Mouse (Mus musculus): ENCODE measurements around the gene Tmem216.

Tmem216 gene

GRCm38 (mm10) chr19:10555624-10556510 lies at the start of gene Tmem216:
Gene Tmem216 (minus strand): TSS chr19:10556238.
- peak; percentile 91 for DNase-seq (ENCODE audit: low spot score)

GRCm38 (mm10) chr19:10605293-10605900 lies 49.4 kb upstream of the Tmem216 start, which contains the start of the genes Ddb1 and Tkfc:
Gene Ddb1 (plus strand): TSS chr19:10605327.
Gene Tkfc (minus strand): TSS chr19:10605654.
- DNase-seq (ENCODE audit: low spot score) = peak; percentile 99

GRCm38 (mm10) chr19:10604534-10604933 lies 48.5 kb upstream of the Tmem216 start:
- DNase-seq (ENCODE audit: low spot score) = no peak

GRCm38 (mm10) chr19:10603660-10604523 lies 47.9 kb upstream of the Tmem216 start:
- DNase-seq (ENCODE audit: low spot score) = no peak

- DNase-seq (ENCODE audit: low spot score) = peak; percentile 96
Observed at GRCm38 (mm10) chr19:10602787-10603186, 46.7 kb upstream of the Tmem216 start.

GRCm38 (mm10) chr19:10602247-10602769 lies 46.3 kb upstream of the Tmem216 start:
- DNase-seq (ENCODE audit: low spot score) = no peak

GRCm38 (mm10) chr19:10599648-10600047 lies 43.6 kb upstream of the Tmem216 start:
- no peak for DNase-seq (ENCODE audit: low spot score)

- no peak for DNase-seq (ENCODE audit: low spot score)
Observed at GRCm38 (mm10) chr19:10598188-10598587, 42.1 kb upstream of the Tmem216 start.

- no peak for DNase-seq (ENCODE audit: low spot score)
Observed at GRCm38 (mm10) chr19:10591659-10592377, 35.8 kb upstream of the Tmem216 start.

GRCm38 (mm10) chr19:10590301-10590700 lies 34.3 kb upstream of the Tmem216 start:
- DNase-seq (ENCODE audit: low spot score) = no peak

- DNase-seq (ENCODE audit: low spot score) = no peak
Observed at GRCm38 (mm10) chr19:10589127-10589857, 33.3 kb upstream of the Tmem216 start.

- no peak for DNase-seq (ENCODE audit: low spot score)
Observed at GRCm38 (mm10) chr19:10587231-10587630, 31.2 kb upstream of the Tmem216 start.

GRCm38 (mm10) chr19:10585112-10585511 lies 29.1 kb upstream of the Tmem216 start:
- DNase-seq (ENCODE audit: low spot score) = no peak

- no peak for DNase-seq (ENCODE audit: low spot score)
Observed at GRCm38 (mm10) chr19:10583550-10584146, 27.6 kb upstream of the Tmem216 start.

GRCm38 (mm10) chr19:10581984-10582383 lies 25.9 kb upstream of the Tmem216 start:
- no peak for DNase-seq (ENCODE audit: low spot score)

- no peak for DNase-seq (ENCODE audit: low spot score)
Observed at GRCm38 (mm10) chr19:10580761-10581160, 24.7 kb upstream of the Tmem216 start.

- no peak for DNase-seq (ENCODE audit: low spot score)
Observed at GRCm38 (mm10) chr19:10580102-10580501, 24.1 kb upstream of the Tmem216 start.

GRCm38 (mm10) chr19:10576690-10577561 lies 20.9 kb upstream of the Tmem216 start, which contains the start of the genes Cyb561a3 and Tmem138:
Gene Cyb561a3 (plus strand): TSS chr19:10577172.
Gene Tmem138 (minus strand): TSS chr19:10577362.
- peak; percentile 95 for DNase-seq (ENCODE audit: low spot score)

- DNase-seq (ENCODE audit: low spot score) = no peak
Observed at GRCm38 (mm10) chr19:10569627-10570026, 13.6 kb upstream of the Tmem216 start.

Measured in embryo, embryonic 10 days (tissue).